Mouse (Mus musculus) liver, postnatal 0 days (tissue): ENCODE measurements around the gene Il1b.

Experiments
- CTCF ChIP-seq: sonication (generic); IDR thresholded peaks from 2 replicates; pipeline ENCODE4 v1.5.1; 2016; ENCODE audit warnings: antibody characterized with exemption, low read depth
- EP300 ChIP-seq: IDR thresholded peaks from 2 replicates; pipeline ENCODE4 v1.6.1; 2016; ENCODE audit warnings: antibody characterized with exemption, low read depth, mild to moderate bottlenecking

- TF ChIP-seq CTCF (no peak), EP300 (no peak)
Observed at GRCm38 (mm10) chr2:129403786-129404185, 32.8 kb upstream of the Il1b start.
